Mouse (Mus musculus): ENCODE results near the gene Hoxd12.

Hoxd12 gene

DNA sequence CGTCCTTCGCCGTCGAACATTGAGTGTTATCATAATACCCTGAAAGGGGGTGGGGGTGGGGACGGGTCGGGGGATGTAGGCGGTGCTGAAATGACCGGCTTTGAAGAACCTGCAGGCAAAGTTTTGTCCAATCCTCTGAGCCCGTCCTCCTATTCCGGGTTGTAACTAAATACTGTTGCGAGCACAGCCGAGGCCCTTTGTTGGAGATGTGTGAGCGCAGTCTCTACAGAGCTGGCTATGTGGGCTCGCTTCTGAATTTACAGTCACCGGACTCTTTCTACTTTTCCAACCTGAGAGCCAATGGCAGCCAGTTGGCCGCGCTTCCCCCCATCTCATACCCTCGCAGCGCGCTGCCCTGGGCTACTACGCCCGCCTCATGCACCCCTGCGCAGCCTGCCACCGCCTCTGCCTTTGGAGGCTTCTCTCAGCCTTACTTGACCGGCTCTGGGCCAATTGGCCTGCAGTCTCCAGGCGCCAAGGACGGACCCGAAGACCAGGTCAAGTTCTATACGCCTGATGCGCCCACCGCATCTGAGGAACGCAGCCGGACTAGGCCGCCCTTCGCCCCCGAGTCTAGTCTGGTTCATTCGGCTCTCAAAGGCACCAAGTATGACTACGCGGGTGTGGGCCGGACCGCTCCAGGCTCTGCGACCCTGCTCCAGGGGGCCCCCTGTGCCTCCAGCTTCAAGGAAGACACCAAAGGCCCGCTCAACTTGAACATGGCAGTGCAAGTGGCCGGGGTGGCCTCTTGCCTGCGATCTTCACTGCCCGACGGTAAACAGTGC is at the start of gene Hoxd12:
TSS of gene Hoxd12 (plus strand) at position 133 of the 785 bp plus-strand sequence.
- no peak for DNase-seq (ENCODE audit: low spot score)

DNA sequence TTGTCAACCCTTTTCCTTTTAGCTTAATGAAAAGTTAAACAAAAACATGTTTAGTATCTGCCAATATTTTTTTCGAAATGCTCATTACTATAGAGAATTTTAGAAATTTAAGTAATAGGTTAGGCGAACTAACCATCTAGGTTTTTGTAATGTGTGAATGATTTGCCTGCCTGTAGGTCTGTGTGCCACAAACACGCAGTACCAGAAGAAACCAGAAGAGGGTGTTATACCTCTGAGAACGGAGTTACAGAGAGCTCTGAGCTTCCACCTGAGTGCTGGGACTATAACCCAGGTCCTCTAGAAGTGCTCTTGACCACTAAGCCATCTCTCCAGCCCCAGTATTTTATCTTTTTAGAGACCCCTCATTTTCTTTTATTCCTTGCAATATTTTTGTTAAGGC is 39.4 kb upstream of the Hoxd12 start:
- no peak for DNase-seq (ENCODE audit: low spot score)

DNA sequence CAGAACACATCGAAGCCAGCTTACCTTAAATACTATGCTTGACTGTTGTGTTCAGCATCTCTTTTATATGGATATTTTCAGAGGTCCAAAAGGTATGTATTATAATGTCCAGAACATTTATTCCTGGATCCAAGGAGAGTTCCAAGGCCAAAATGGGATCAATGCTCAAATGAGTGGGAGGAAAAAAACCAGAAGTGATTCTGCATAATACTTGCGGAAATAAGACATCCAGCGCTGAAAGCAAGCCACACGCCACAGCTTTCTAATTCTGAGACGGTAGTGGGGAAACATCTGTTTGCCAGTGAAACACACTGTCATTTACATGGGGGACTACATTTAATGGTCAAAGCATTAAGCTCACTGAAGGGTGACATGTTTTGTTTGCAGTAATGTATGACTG is 32.4 kb upstream of the Hoxd12 start:
- no peak for DNase-seq (ENCODE audit: low spot score)

DNA sequence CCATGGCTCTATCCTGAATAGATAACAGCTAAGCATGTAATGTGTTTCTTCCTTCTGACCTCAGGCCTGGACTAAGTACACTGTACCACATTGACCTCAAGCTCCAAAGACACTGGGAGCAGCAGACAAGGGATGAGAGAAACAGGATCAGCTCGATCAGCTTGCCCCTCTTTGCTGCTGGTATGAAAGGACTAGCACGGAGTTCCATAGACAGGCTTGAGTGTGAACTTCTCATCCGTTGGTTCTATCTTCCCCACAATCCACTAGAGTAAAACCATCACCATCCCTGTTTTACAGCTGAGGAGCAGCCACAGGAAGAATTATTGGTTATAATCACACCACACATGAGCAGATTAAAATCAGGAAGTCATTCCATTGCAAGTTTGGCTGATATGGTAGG is 29.2 kb upstream of the Hoxd12 start:
- no peak for DNase-seq (ENCODE audit: low spot score)

DNA sequence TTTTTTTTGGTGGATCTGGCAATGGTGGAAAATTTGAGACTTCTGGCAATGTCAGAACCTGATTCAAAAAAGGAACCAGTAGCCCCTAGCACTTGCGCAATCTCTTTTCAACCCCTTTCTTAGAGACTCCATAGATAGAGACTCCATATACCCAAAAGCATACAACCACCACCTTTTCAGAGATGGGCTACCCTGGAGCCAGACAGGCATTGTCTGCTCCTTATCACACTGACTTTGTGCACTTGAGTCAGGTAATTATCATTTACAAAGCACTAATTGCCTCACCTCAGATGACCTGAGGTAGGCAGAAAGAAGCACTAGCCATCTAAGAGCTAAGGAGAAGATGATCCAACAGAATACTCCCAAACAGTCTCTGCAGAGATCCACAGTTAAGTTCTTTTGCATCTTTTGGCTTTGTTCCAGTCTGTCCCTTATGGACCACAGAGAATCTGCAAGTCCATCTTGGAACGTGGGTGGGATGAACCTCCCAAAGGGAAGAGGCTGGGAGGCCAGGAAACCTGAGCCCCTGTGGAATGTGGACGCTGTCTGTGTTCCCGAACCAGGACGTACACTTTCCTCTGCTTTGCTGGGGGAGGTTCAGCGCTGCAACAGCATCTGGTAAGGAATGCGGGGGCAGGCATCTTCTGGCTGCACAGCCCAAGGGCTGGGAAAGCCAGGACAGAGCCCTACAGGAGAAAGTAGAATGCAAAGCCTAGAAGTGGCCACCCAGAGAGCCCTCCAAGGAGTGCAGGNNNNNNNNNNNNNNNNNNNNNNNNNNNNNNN is 27.5 kb upstream of the Hoxd12 start:
- no peak for DNase-seq (ENCODE audit: low spot score)

DNA sequence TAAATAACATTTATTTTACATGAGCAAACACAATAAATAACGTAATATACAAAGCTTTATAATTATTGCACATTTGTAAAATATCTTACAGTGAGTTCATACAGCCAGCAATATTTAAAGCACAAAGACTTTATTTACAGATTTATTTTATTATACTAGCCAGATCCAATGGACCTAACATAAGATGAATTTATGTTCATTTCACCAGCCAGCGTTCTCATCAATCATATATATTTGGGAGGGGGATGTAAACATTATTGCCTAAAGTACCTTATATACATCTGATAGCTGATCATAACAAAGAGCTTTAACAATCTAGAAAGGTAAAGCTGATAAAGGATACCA is 21.8 kb upstream of the Hoxd12 start:
- no peak for DNase-seq (ENCODE audit: low spot score)

DNA sequence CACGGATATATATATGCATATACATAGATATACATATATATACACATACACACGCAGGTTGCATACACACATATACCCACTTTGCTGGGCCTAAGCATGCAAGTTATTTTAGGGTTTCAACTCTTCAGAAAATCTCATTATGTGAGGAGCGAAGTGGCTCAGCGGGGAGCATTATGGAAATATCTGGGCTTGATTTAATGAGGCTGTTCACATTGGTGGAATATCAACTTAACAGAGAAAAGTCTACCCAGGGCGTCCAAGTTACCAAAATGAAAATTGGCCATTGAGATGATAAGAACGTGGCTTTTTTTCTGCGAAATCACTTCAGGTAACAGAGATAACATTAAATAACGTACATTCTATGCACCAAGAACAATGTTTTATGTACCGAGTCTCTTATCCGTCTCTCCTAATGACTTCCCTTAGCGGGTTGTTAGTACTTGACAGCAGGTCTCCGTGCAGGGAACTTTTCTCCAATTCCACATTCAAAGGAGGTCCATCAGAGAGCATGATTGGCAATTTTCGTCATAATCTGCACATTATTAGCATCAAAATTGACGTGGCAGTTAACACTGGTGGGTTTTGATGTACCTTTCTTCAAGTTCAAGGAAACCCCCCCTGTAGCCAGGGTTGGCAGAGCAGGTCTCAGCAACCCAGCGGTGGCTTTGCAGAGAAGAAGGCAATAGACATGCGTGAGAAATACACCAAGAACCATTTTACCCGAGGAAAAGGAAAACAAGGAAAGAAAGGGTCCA is 20.9 kb upstream of the Hoxd12 start:
- DNase-seq (ENCODE audit: low spot score): no peak

DNA sequence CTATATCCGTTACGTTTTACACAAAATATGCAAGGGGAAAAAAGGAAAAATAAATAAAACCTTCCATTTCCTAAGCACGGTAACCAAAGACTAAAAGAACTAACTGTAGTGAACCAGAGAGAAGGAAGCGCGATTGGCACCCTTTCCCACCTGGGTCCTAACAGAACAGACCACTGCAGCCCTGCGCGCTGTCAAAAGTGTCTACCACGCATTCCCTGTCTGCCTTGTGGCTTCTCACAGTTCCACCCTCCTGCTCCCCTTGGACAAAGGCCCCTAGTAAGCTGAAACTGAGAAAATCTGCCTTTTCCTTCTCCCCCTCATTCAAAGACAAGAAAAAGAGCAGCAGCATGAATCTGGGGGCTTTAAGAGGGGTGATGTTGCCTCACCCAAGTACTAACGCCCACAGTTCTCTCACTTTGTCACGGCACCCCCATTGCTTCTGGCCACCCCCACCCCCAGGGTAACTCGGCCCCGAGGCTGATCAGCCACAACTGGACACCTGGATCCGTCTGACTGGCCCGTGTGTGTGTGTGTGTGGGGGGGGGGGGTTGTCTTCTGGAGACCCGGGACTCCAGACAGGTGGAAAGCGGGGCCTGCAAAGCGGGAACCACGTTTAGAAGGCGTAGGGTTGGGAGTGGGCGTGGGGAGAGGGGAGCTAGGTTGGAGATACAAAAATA is 19.9 kb upstream of the Hoxd12 start:
- no peak for DNase-seq (ENCODE audit: low spot score)

DNA sequence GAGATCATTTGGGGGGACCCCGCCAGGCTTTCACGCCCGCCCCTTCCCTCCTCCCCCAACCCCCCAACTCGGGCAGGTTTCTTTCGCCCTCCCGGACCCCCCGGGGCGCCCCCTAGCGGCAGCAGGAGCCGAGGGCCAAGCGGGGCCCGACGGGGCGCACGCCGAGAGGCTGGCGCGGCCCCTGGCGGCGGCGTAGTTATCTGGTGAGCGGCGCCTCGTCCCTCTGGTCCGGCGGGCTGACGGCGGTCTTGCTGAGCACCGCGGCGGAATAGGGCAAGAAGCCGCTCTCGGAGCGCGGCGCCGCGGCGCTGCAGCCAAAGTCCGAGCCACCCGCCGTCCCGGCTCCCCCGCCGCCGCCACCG is 19.4 kb upstream of the Hoxd12 start:
- DNase-seq (ENCODE audit: low spot score): no peak

DNA sequence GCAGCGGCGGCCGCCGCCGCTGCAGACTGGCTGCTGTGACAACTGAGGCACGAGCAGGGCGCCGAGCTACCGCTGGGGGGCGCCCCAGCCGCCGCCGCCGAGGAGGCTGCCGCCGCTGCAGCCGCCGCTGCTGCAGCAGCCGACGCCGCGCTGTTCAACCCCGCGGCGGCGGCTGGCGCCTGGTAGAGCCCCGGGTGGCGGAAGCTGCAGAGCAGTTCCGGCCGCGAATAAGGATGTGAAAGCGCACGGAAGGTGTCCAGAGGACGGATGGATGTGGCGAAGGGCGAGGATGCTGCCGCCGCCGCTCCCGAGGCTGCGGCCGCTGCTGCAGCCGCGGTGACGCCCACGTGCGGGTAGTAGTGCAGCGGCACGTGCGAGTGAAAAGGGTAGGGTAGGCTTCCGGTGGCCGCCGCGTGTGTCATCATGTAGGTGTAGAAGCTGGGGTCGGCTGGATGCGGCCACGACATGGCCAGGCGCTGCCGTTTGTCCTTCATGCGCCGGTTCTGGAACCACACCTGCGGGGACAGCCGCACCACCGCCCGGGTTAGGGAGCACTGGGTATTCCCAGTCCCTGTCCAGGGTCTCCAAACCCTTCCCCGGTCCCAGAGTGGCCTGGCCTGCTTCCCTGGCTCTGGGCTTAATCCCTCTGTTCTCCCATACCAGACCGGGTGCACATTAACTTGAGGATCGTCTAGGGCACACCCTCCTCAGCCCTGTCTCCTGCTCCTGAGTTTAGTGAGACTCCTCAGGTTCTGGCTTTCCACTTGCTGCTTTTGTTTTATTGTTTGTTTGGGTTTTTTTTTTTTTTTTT is 18.8 kb upstream of the Hoxd12 start:
- no peak for DNase-seq (ENCODE audit: low spot score)

DNA sequence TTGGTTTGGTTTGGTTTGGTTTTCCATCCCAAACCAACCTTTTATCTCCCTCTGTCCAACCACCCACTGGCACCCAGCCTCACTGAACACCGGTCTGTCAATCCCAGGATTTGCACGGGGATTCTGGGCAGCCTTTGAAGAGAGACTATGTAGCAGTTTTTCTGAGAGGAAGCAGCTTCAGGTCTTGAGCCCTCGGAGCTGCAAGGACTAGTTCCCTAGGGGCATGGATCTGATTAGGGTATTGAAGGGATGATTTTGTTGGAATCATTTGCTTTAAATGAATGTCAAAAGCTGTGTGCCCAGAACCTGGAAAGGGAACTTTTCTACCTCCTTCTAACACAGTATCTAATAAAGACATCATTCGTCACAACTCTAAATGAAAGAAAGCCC is 18.2 kb upstream of the Hoxd12 start:
- DNase-seq (ENCODE audit: low spot score): no peak

DNA sequence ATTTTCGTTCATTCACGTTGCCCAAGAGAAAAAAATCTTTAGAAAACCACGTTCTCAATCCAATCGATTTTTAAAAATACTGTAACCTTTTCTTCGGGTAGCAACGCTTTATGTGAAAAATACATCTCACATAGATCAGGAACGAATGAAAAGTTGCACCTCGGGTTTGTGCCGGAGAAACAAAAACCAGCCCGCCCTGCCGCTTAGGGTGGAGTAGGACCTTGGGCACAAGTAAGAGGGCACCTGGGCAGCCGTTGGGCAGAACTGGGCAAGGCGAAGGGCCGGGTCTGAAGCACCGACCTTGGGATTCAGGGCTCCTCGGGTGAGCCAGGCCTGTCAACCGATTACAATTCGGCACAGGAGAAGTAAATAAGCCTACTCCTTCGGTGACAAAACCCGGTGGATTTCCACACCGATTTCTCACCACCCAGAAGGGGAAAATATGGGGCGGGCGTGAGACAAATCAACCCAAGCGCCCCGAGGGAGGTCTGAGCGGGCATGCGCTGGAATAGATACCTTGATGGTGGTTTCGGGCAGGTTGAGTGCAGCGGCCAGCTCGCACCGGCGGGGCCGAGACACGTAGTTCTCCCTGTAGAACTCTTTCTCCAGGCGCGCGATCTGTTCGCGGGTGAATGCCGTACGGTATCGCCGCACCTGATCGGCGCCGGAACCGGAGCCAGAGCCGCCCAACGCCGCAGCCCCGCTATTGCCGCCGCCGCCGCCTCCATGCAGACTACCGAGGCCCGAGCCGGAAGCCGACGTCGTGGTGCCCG is 17.4 kb upstream of the Hoxd12 start:
- no peak for DNase-seq (ENCODE audit: low spot score)

DNA sequence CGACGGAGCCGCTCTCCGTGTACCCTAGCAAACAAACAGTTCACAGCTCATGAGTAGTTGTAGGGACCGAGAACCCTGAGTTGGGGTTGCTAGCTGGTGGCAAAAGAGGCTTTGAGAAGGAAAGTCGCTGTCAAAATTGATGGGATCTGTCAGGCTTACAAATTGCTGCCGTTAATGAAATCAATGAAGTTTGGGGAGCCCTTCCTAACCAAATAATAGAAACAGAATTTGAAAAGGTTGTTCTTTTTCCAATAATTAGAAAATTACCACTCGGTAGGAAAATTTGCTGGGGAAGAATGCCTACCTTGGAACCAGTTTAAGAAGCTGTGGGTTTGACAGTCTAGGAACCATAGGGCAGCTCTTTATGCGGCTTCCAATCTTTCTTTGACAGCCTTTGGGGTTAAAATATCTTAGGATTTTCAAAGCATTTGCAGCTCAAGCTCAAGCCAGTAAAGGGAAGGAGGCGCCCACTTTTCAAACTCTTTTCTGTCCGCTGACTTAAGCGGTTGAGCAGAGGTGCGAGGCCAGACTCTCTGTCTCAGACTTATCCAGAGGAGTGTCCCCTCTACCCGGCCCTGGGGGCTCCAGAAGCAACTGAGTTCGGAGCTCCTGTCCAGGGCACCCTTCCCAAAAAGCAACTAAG is 16.7 kb upstream of the Hoxd12 start:
- DNase-seq (ENCODE audit: low spot score): no peak

DNA sequence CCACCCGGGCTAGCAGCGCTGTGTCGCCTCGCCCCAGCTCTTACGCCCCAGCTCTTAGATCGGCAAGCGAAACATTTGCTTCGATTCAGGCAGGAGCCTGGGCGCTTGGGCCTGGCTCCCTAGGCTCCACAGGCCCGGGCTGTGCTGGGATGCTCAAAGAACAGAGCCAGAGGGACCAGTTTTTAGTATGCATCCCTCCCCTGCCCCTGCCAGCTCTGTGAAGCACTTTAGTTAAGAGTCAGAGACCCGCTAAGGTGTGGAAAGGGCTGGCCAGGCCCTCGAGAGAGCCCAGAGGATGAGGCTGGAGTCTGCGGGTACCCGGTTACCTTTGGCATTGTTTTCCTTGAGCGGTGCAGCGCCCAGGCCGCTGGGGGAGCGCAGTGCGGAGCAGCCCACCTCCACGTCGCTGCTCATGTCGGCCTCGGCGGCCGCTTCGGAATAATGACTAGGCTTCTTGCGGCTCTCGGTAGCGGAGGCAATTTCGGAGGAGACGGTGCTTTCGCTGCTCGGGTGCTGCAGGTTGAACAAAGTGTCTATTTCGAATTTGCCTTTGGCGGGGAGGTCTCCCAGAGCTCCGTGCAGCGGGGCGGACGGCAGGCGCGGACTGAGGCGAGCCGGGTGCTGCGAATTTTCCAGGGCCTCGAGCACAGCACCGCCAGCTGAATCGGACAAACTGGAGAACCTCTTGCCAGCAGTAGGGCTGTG is 16.0 kb upstream of the Hoxd12 start:
- no peak for DNase-seq (ENCODE audit: low spot score)

DNA sequence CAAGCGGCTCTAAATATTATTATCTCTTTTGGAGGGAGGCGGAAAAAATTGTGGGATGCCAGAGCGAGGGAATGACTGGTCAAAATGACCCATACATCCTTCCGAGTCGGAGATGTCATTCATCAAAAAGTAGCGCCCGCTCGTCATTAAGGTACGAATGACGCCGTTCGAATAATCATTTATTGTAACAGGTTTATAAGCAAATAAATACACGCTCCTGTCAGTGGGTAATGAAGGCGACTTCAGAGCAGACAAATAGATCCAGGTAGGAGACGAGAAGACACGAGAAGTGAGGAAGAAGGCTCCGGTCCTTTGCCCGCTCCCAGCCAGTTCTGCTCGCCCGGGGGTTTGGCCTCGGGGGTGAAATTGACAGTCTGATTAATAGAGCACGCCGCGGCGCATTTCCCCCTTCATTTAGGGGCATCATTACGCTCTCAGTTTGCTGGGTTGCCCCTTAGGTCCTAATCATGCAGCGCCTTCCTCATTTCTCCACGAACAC is 15.3 kb upstream of the Hoxd12 start, which contains the start of gene Evx2:
TSS of gene Evx2 (minus strand) at position 51 of the 499 bp plus-strand sequence.
- DNase-seq (ENCODE audit: low spot score): no peak

DNA sequence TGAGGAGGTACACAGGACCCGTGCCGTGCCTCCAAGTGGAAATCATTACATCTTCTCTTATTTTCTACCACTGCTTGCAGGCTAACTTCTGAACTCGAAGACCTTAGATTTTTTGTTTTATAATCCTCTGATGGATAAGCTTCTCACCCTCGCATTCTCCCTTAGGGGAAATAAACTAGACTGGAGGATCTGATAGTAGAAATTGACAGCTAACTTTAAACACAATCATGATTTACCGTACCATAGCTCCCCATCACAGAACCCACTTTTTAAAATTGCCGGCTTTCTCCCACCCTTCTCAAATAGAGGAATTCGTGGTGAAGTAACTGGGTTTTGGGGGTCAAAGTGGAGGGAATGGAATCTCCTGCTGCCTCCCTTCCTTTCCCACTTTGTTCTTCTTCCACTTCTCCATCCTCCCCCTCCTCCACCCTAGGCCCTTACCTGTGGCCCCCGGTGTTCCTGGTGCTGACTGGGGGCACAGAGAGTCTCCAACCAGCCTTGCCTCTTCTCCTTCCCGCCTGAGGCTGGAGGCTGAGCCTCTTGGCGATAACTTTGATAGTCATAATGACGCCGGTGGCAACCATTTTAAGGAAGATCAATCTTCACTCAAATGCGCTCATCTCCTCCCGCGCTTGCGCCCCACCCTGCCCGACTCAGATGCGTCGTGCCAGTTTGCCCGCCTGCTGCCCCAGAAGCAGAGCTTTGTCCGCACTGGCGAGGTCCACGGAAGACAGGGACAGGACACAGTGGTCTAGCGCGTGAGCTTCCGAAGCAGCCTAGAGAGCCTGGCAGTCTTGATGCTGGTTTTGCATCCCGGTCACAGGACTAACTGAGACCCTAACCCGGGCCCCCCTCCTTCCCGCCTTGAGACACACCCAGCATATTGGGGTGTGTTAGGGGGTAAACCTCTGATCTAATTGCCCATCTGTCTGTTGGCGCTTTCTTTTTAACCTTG is 14.1 kb upstream of the Hoxd12 start:
- no peak for DNase-seq (ENCODE audit: low spot score)

DNA sequence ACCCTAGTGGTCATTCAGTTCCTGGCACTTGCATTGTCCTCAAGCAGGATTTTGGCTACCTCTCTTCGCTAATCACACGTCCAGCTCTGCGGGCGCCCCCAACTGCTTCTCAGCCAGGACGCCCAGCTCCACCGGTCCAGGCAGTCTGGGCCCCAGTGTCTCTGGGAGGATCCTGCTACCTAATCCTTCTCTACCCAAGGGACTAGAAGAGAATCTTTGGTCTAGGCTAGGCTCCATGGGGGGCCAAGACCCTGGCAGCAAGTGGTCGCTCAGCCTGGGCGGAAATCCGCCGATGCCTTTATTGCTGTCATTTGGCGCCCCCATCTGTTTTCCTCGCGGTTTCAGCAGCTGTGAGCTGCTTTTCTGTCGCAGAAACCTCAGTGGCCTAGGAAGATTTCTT is 13.1 kb upstream of the Hoxd12 start:
- DNase-seq (ENCODE audit: low spot score): no peak

DNA sequence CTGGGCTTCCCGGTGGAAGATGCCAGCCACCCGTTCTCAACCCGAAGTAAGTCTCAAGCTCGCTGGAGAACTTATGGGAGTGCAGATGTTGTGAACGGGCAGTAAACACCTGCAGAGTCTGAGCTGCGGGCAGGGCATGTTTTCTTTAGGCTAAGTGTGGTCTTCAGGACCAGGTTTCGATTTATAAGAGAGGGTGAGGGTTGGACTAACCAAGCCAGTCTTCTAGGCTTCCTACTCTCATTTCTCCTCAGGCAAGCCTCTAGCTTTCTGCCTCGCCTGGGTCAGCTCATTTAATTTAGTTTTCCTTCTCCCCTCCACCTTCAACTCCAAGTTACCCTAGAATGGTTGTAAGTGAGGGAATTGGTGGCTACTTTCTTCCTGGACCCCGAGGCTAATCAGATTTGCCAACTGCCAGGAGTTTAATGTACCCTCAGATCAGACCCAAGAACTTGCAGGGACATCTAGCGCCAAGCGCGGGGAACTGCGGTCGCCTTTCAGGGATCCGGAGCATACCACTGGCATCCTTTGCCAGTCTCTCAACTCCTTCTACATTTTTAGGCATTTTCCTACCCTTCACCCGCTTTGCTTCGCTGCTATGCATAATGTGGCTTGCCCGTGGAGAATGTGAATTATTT is 11.4 kb upstream of the Hoxd12 start:
- no peak for DNase-seq (ENCODE audit: low spot score)
